Comparison of ENCODE assay signal across 22 mouse cellular contexts in the genomic region with DNA sequence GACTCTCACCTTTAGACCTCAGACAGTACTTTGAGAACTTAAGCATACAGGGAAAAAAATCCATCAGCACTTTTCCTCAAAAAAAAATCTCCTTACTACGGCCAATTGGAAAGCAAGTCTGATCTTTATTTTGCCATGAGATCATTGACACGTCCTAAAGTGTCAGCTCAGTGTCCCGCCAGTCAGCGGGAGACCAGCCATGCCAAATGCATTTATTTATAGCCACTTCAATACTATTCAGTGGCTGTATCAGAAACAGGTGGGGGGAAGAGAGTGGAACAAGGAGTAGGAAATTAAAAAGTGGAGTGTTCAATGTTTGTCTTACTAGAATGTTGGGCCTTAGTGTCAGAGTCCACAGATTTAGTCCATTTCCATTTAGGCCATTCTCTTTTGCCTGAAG. TPM values are rescaled to one million over a fixed set of nuclear protein-coding genes. Genes with fewer than 3 reads are reported as not detected.
A peak's percentile ranks its signal among the peaks of the same experiment; 100 is the strongest.
DNase-seq lines count a peak whose midpoint lies in the region; ATAC-seq and TF ChIP-seq lines count a peak whose summit lies in the region.
"Had no signal": no experiment of that assay in that cellular context is flagged by ENCODE, and none has a peak within 500 bp of the region (broad histone marks: within the 10 kb centered on the region; RNA-seq: fewer than 3 reads in every experiment).

No protein-coding gene starts in this region.

- no peaks in the 10 kb centered on the region for H3K27me3 ChIP-seq in heart, adult 2 months (ENCODE audit: control insufficient read depth, insufficient read depth, low read length)
- H3K27me3 ChIP-seq in heart, embryonic 14.5 days (ENCODE audit: control insufficient read depth, insufficient read depth, low read length) = no peaks in the 10 kb centered on the region
- H3K27me3 ChIP-seq in heart, postnatal 0 days (ENCODE audit: control insufficient read depth, insufficient read depth, low read length) = no peaks in the 10 kb centered on the region
- H3K27me3 ChIP-seq: embryonic facial prominence, embryonic 12.5 days; forebrain, embryonic 12.5 days; hindbrain, embryonic 12.5 days had no signal

- ATAC-seq in heart, embryonic 14.5 days (ENCODE audit: insufficient number of reproducible peaks, insufficient read depth, low FRiP score, low read depth) = no peak
- 0 out of 2 replicates have a peak, but pooled peaks have one; percentile 33 for ATAC-seq in heart, postnatal 0 days (ENCODE audit: insufficient read depth, low read depth)
- ATAC-seq: activated CD4-positive, CD25-positive, alpha-beta regulatory T cell, adult 4 months; forebrain, embryonic 16.5 days; hindbrain, embryonic 16.5 days; inflammation-experienced regulatory T-cells, adult 6 months; intestine, postnatal 0 days had no signal

- no peak overlapping the region for H3K4me3 ChIP-seq in gastrocnemius, adult 2 months
- H3K4me3 ChIP-seq in heart, adult 2 months = no peak overlapping the region
- no peak overlapping the region for H3K4me3 ChIP-seq in heart, embryonic 14.5 days (ENCODE audit: control insufficient read depth in 1 of 2, insufficient read depth in 1 of 2, low read depth in 1 of 2, low read length in 2 of 2)
- H3K4me3 ChIP-seq in heart, postnatal 0 days (ENCODE audit: low read depth, low read length) = no peak overlapping the region
- H3K4me3 ChIP-seq: embryonic facial prominence, embryonic 12.5 days; forebrain, embryonic 12.5 days; hindbrain, embryonic 12.5 days had no signal

- H3K4me2 ChIP-seq in heart, embryonic 14.5 days (ENCODE audit: low read length) = peak overlapping the region; percentile 21; the same call in 1 of the 2 replicates
- H3K4me2 ChIP-seq in heart, postnatal 0 days (ENCODE audit: low read depth, low read length) = no peak overlapping the region
- H3K4me2 ChIP-seq: embryonic facial prominence, embryonic 12.5 days; forebrain, embryonic 12.5 days; hindbrain, embryonic 12.5 days had no signal

- WGBS in heart, adult 2 months = 39% methylated on average over 4 of the region's 4 CpGs
- WGBS in heart, embryonic 14.5 days = 25% methylated on average over 4 of the region's 4 CpGs
- WGBS in heart, postnatal 0 days = 23% methylated on average over 4 of the region's 4 CpGs

- H3K9ac ChIP-seq in heart, adult 2 months (ENCODE audit: low read depth, low read length) = no peak overlapping the region
- H3K9ac ChIP-seq in heart, embryonic 14.5 days (ENCODE audit: low read length) = no peak overlapping the region
- no peak overlapping the region for H3K9ac ChIP-seq in heart, postnatal 0 days (replicated peaks; ENCODE audit: low read depth, low read length)
- H3K9ac ChIP-seq: embryonic facial prominence, embryonic 12.5 days; forebrain, embryonic 12.5 days; hindbrain, embryonic 12.5 days had no signal

- no peaks in the 10 kb centered on the region for H3K9me3 ChIP-seq in heart, embryonic 14.5 days (ENCODE audit: control insufficient read depth, low read length)
- no peaks in the 10 kb centered on the region for H3K9me3 ChIP-seq in heart, postnatal 0 days (replicated peaks; ENCODE audit: control insufficient read depth, low read length)
- H3K9me3 ChIP-seq: embryonic facial prominence, embryonic 12.5 days; forebrain, embryonic 12.5 days; hindbrain, embryonic 12.5 days had no signal

- no peak for TF ChIP-seq CTCF in gastrocnemius, adult 2 months (IDR thresholded peaks at IDR 0.05)
- TF ChIP-seq CTCF in heart, adult 2 months (IDR thresholded peaks at IDR 0.05) = no peak
- no peak for TF ChIP-seq CTCF in heart, postnatal 0 days (IDR thresholded peaks at IDR 0.05; ENCODE audit: low read depth)

- H3K36me3 ChIP-seq in heart, adult 2 months (ENCODE audit: control insufficient read depth, insufficient read depth, low read length) = peaks cover 2% of the 10 kb centered on the region; the same call in 1 of the 2 replicates
- peaks cover 65% of the 10 kb centered on the region for H3K36me3 ChIP-seq in heart, embryonic 14.5 days (ENCODE audit: control insufficient read depth, insufficient read depth, low read length)
- peaks cover 24% of the 10 kb centered on the region; the same call in 1 of the 2 replicates for H3K36me3 ChIP-seq in heart, postnatal 0 days (replicated peaks; ENCODE audit: control insufficient read depth, insufficient read depth, low read length)

- H3K4me1 ChIP-seq in heart, adult 2 months (ENCODE audit: control insufficient read depth, insufficient read depth, low read length) = no peaks in the 10 kb centered on the region
- H3K4me1 ChIP-seq in heart, embryonic 14.5 days (ENCODE audit: control insufficient read depth in 2 of 2, insufficient read depth in 2 of 2, low read length in 2 of 2) = peaks cover 0 to 4% of the 10 kb centered on the region in 2 experiments; a peak in 2 of 4 replicates
- peaks cover 7% of the 10 kb centered on the region; the same call in 1 of the 2 replicates for H3K4me1 ChIP-seq in heart, postnatal 0 days (ENCODE audit: control insufficient read depth, insufficient read depth)
- H3K4me1 ChIP-seq: embryonic facial prominence, embryonic 12.5 days; forebrain, embryonic 12.5 days; hindbrain, embryonic 12.5 days had no signal

- peak; percentile 58 for DNase-seq in gastrocnemius, adult 2 months
- no peak for DNase-seq in gastrocnemius, postnatal 10 days
- no peak for DNase-seq in heart, adult 2 months
- DNase-seq in heart, postnatal 36 days = no peak
- peak; percentile 75 for DNase-seq in heart, postnatal 0 days (ENCODE audit: low spot score)
- DNase-seq in layer of hippocampus, adult 8-10 months (ENCODE audit: low spot score in 2 of 2) = no peak
- no peak for DNase-seq in lung, postnatal 25 days (ENCODE audit: low spot score)
- DNase-seq: adrenal gland, postnatal 14 days; cerebellum, adult 11-12 months; cerebellum, adult 9-10 months; cerebellum, postnatal 25 days; kidney, adult 8-10 months had no signal

- intact Hi-C loops in gastrocnemius, adult 2 months (cut with DNase I) = no loop called here
- intact Hi-C loops in heart, adult 2 months (cut with DNase I) = no loop called here
- intact Hi-C loops in heart, postnatal 36 days (cut with DNase I) = no loop called here

- TF ChIP-seq EP300 in heart, adult 2 months (IDR thresholded peaks at IDR 0.05; ENCODE audit: insufficient read depth, low read depth, low read length) = peak; percentile 41; the same call in 1 of the 2 replicates
- TF ChIP-seq EP300 in heart, postnatal 0 days (IDR thresholded peaks at IDR 0.05; ENCODE audit: low read depth) = no peak

- no peaks in the 10 kb centered on the region for H3K79me2 ChIP-seq in heart, adult 2 months (replicated peaks; ENCODE audit: control insufficient read depth, insufficient read depth, low read length)

- peak overlapping the region; percentile 69 for H3K27ac ChIP-seq in gastrocnemius, adult 2 months
- peak overlapping the region; percentile 58 for H3K27ac ChIP-seq in heart, adult 2 months
- H3K27ac ChIP-seq in heart, embryonic 14.5 days (replicated peaks in 1 of 2; ENCODE audit: control insufficient read depth in 1 of 2, insufficient read depth in 1 of 2, low read depth in 2 of 2, low read length in 2 of 2) = peak overlapping the region in 1 of 2 experiments; percentile 35; a peak in 1 of 4 replicates
- H3K27ac ChIP-seq in heart, postnatal 0 days (ENCODE audit: low read depth) = peak overlapping the region; percentile 48; the same call in 1 of the 2 replicates
- H3K27ac ChIP-seq: embryonic facial prominence, embryonic 12.5 days; forebrain, embryonic 12.5 days; hindbrain, embryonic 12.5 days had no signal

- TF ChIP-seq POLR2A in heart, adult 2 months (IDR thresholded peaks at IDR 0.05; ENCODE audit: insufficient read depth, low read depth, low read length) = no peak

RNA-seq across cellular contexts. Expression of gene Dtl, which starts 24.6 kb away (rescaled TPM):
- total RNA-seq in gastrocnemius, adult 2 months (2021) = under 1 TPM in 1 of 2 experiments, not detected in 1; 0.11 TPM
- total RNA-seq in gastrocnemius, postnatal 10 days (2021) = 1 to 10 TPM; 3.4 to 5.7 TPM
- under 1 TPM; 0.16 to 0.27 TPM for total RNA-seq in heart, adult 2 months (2021)
- polyA plus RNA-seq in heart, adult 2 months (2012; rRNA removed) = 0.06 and 0.29 TPM in 2 replicates
- under 1 TPM; 0.19 to 0.31 TPM for total RNA-seq in heart, postnatal 36 days (2021)
- 27.2 and 30.4 TPM in 2 replicates for polyA plus RNA-seq in heart, embryonic 14.5 days (2014; fragmentation: Nextera tagmentation; extraction: Ambion mirVana)
- 4.1 and 7.6 TPM in 2 replicates for total RNA-seq in heart, postnatal 0 days (2014; rRNA removed; ENCODE audit: low replicate concordance)
- polyA plus RNA-seq in heart, postnatal 0 days (2015; fragmentation: Nextera tagmentation; extraction: Ambion mirVana) = 5.9 and 6.2 TPM in 2 replicates
- under 1 TPM; 0.55 to 0.96 (median 0.75) TPM for total RNA-seq in layer of hippocampus, adult 8-10 months (2022)
- total RNA-seq: gastrocnemius, adult 8-10 months had no signal

RNA-seq across cellular contexts. Expression of gene Ints7, which starts 24.6 kb away (rescaled TPM):
- total RNA-seq in gastrocnemius, adult 2 months (2021) = 1 to 10 TPM; 6.7 to 7.2 TPM
- 10 to 100 TPM; 11.9 to 17.7 TPM for total RNA-seq in gastrocnemius, postnatal 10 days (2021)
- total RNA-seq in heart, adult 2 months (2021) = 10 to 100 TPM in 1 of 2 experiments, 1 to 10 TPM in 1; 9.5 to 11.2 TPM
- polyA plus RNA-seq in heart, adult 2 months (2012; rRNA removed) = 16.3 and 22.3 TPM in 2 replicates
- 10 to 100 TPM; 10.4 to 11.4 TPM for total RNA-seq in heart, postnatal 36 days (2021)
- polyA plus RNA-seq in heart, embryonic 14.5 days (2014; fragmentation: Nextera tagmentation; extraction: Ambion mirVana) = 36.4 and 38.2 TPM in 2 replicates
- 33.2 and 33.8 TPM in 2 replicates for total RNA-seq in heart, postnatal 0 days (2014; rRNA removed; ENCODE audit: low replicate concordance)
- polyA plus RNA-seq in heart, postnatal 0 days (2015; fragmentation: Nextera tagmentation; extraction: Ambion mirVana) = 14.1 and 15.1 TPM in 2 replicates
- 10 to 100 TPM; 24.2 to 27.6 (median 25.9) TPM for total RNA-seq in layer of hippocampus, adult 8-10 months (2022)

Comparison
In these comparisons a context has a peak if more than half of its experiments do, and no peak if none do; other contexts are left out.
1. DNase-seq: peak in gastrocnemius, adult 2 months (single experiment) and heart, postnatal 0 days (single experiment); none in gastrocnemius, postnatal 10 days (single experiment), heart, adult 2 months (0 of 2), heart, postnatal 36 days (0 of 2), layer of hippocampus, adult 8-10 months (0 of 2) and lung, postnatal 25 days (single experiment).